Mouse (Mus musculus) frontal cortex, postnatal 25 days (tissue): ENCODE measurements at regions not wholly inside any gene's neighbourhood (a gene's known extent, or its start where the extent isn't known, plus 50 kb on each side); places are given as distances from the start of the nearest gene placed in this dataset.

Experiments
- DNase-seq, 2 experiments: peaks; one replicate each; pipeline ENCODE4 v3.0.0; 2022; ENCODE audit warnings: low spot score in 2 of 2

GRCm38 (mm10) chr12:95054887-95055286 lies 637.1 kb upstream of the Flrt2 start:
- DNase-seq, result no peak

GRCm38 (mm10) chr12:95056926-95057325 lies 635.1 kb upstream of the Flrt2 start:
- no peak for DNase-seq

GRCm38 (mm10) chr12:95059396-95059795 lies 632.6 kb upstream of the Flrt2 start:
- DNase-seq, result no peak

- no peak for DNase-seq
These were observed 619.7 kb upstream of the Flrt2 start for GRCm38 (mm10) chr12:95072307-95072706.

- no peak for DNase-seq
These were observed 572.6 kb upstream of the Flrt2 start for GRCm38 (mm10) chr12:95119223-95119952.

- no peak for DNase-seq
These were observed 559.2 kb upstream of the Flrt2 start for GRCm38 (mm10) chr12:95132804-95133203.

GRCm38 (mm10) chr12:95133482-95133881 lies 558.5 kb upstream of the Flrt2 start:
- DNase-seq, result no peak

GRCm38 (mm10) chr12:95138167-95138566 lies 553.9 kb upstream of the Flrt2 start:
- DNase-seq, result no peak

- no peak for DNase-seq
These were observed 521.0 kb upstream of the Flrt2 start for GRCm38 (mm10) chr12:95171051-95171450.

- no peak for DNase-seq
These were observed 518.1 kb upstream of the Flrt2 start for GRCm38 (mm10) chr12:95173810-95174402.

GRCm38 (mm10) chr12:95202486-95202885 lies 489.5 kb upstream of the Flrt2 start:
- no peak for DNase-seq

- DNase-seq, result no peak
These were observed 486.9 kb upstream of the Flrt2 start for GRCm38 (mm10) chr12:95205081-95205480.

GRCm38 (mm10) chr12:95239158-95239779 lies 452.8 kb upstream of the Flrt2 start:
- DNase-seq, result no peak

GRCm38 (mm10) chr12:95267187-95267586 lies 424.8 kb upstream of the Flrt2 start:
- DNase-seq, result no peak

GRCm38 (mm10) chr12:95305386-95305785 lies 386.6 kb upstream of the Flrt2 start:
- no peak for DNase-seq

GRCm38 (mm10) chr12:95315151-95315750 lies 376.8 kb upstream of the Flrt2 start:
- no peak for DNase-seq

- no peak for DNase-seq
These were observed 375.2 kb upstream of the Flrt2 start for GRCm38 (mm10) chr12:95316820-95317219.

GRCm38 (mm10) chr12:95321693-95322092 lies 370.3 kb upstream of the Flrt2 start:
- DNase-seq, result no peak

- no peak for DNase-seq
These were observed 362.4 kb upstream of the Flrt2 start for GRCm38 (mm10) chr12:95329666-95330065.

- DNase-seq, result no peak
These were observed 344.2 kb upstream of the Flrt2 start for GRCm38 (mm10) chr12:95347786-95348185.

GRCm38 (mm10) chr12:95355151-95355550 lies 336.9 kb upstream of the Flrt2 start:
- no peak for DNase-seq

GRCm38 (mm10) chr12:95384248-95384964 lies 307.6 kb upstream of the Flrt2 start:
- no peak for DNase-seq
